Mouse (Mus musculus) C2C12 (cell line): Measurements from ENCODE around the gene Gabrp.

Experiments
- CTCF ChIP-seq: IDR thresholded peaks from one replicate; pipeline ENCODE4 v1.5.1; 2011; ENCODE audit not compliant: control insufficient read depth, insufficient read depth, insufficient read length
- MAX ChIP-seq: IDR thresholded peaks from one replicate; pipeline ENCODE4 v1.6.1; 2011; ENCODE audit warnings: mild to moderate bottlenecking, control low read depth
- MYOG ChIP-seq: IDR thresholded peaks from one replicate; pipeline ENCODE4 v1.6.1; 2011; ENCODE audit not compliant: control insufficient read depth, insufficient read length; ENCODE audit errors: extremely low read depth
- USF1 ChIP-seq: IDR thresholded peaks from one replicate; pipeline ENCODE4 v1.6.1; 2011; ENCODE audit warnings: low read depth, mild to moderate bottlenecking, control low read depth, moderate library complexity

- no peak for TF ChIP-seq MYOG
- no peak for TF ChIP-seq CTCF
- no peak for TF ChIP-seq USF1
- TF ChIP-seq MAX = no peak
These were observed 7.9 kb upstream of the Gabrp start for GRCm38 (mm10) chr11:33586614-33587013.
